Mouse (Mus musculus): ENCODE measurements around the gene Armc6.
"Not testable (repeated sequence)": the region's sequence is repeated elsewhere in the genome, so short reads cannot be mapped to it uniquely, and the experiment has no call there.

Gene Armc6

GRCm38 (mm10) chr8:70230837-70231236, 3.4 kb downstream of the Armc6 start:
- no peak for DNase-seq (ENCODE audit: low spot score)

GRCm38 (mm10) chr8:70227997-70228396, 6.3 kb downstream of the Armc6 start:
- no peak for DNase-seq (ENCODE audit: low spot score)

GRCm38 (mm10) chr8:70223341-70223740, 10.9 kb downstream of the Armc6 start:
- no peak for DNase-seq (ENCODE audit: low spot score)

- DNase-seq (ENCODE audit: low spot score): no peak
Measured at GRCm38 (mm10) chr8:70222041-70222440, 12.2 kb downstream of the Armc6 start.

- DNase-seq (ENCODE audit: low spot score): no peak
Measured at GRCm38 (mm10) chr8:70220911-70221310, 13.4 kb downstream of the Armc6 start.

- DNase-seq (ENCODE audit: low spot score): no peak
Measured at GRCm38 (mm10) chr8:70220236-70220840, 13.9 kb downstream of the Armc6 start.

GRCm38 (mm10) chr8:70219107-70219684, 15.1 kb downstream of the Armc6 start:
- no peak for DNase-seq (ENCODE audit: low spot score)

- no peak for DNase-seq (ENCODE audit: low spot score)
Measured at GRCm38 (mm10) chr8:70217441-70217840, 16.8 kb downstream of the Armc6 start.

GRCm38 (mm10) chr8:70216566-70216965, 17.7 kb downstream of the Armc6 start:
- DNase-seq (ENCODE audit: low spot score): no peak

- DNase-seq (ENCODE audit: low spot score): not testable (repeated sequence)
Measured at GRCm38 (mm10) chr8:70216161-70216560, 18.1 kb downstream of the Armc6 start.

- no peak for DNase-seq (ENCODE audit: low spot score)
Measured at GRCm38 (mm10) chr8:70215092-70215491, 19.2 kb downstream of the Armc6 start.

- no peak for DNase-seq (ENCODE audit: low spot score)
Measured at GRCm38 (mm10) chr8:70214411-70214810, 19.9 kb downstream of the Armc6 start.

- DNase-seq (ENCODE audit: low spot score): peak; percentile 95
Measured at GRCm38 (mm10) chr8:70212112-70213055, 21.9 kb downstream of the Armc6 start, which contains the start of gene Slc25a42. TSS of gene Slc25a42 (minus strand) at chr8:70212305.

- DNase-seq (ENCODE audit: low spot score): no peak
Measured at GRCm38 (mm10) chr8:70211726-70212111, 22.5 kb downstream of the Armc6 start.

GRCm38 (mm10) chr8:70211275-70211674, 23.0 kb downstream of the Armc6 start:
- DNase-seq (ENCODE audit: low spot score): no peak

- no peak for DNase-seq (ENCODE audit: low spot score)
Measured at GRCm38 (mm10) chr8:70210538-70210937, 23.7 kb downstream of the Armc6 start.

GRCm38 (mm10) chr8:70208130-70208529, 26.1 kb downstream of the Armc6 start:
- no peak for DNase-seq (ENCODE audit: low spot score)

- DNase-seq (ENCODE audit: low spot score): no peak
Measured at GRCm38 (mm10) chr8:70204757-70205156, 29.5 kb downstream of the Armc6 start.

GRCm38 (mm10) chr8:70203072-70203471, 31.2 kb downstream of the Armc6 start:
- DNase-seq (ENCODE audit: low spot score): no peak

- DNase-seq (ENCODE audit: low spot score): peak; percentile 50
Measured at GRCm38 (mm10) chr8:70201417-70201816, 32.8 kb downstream of the Armc6 start.

GRCm38 (mm10) chr8:70200098-70200681, 34.1 kb downstream of the Armc6 start:
- DNase-seq (ENCODE audit: low spot score): peak; percentile 14

- no peak for DNase-seq (ENCODE audit: low spot score)
Measured at GRCm38 (mm10) chr8:70197603-70198002, 36.7 kb downstream of the Armc6 start.

All from spleen, adult 12 weeks (tissue).